Mouse (Mus musculus) thymus, postnatal 4 days (tissue): ENCODE data around the gene Fibp.
A peak's percentile ranks its signal among the peaks of the same experiment; 100 is the strongest.

Source experiments
- DNase-seq: peaks from one replicate; pipeline ENCODE4 v3.0.0; 2021

The Fibp gene

DNA sequence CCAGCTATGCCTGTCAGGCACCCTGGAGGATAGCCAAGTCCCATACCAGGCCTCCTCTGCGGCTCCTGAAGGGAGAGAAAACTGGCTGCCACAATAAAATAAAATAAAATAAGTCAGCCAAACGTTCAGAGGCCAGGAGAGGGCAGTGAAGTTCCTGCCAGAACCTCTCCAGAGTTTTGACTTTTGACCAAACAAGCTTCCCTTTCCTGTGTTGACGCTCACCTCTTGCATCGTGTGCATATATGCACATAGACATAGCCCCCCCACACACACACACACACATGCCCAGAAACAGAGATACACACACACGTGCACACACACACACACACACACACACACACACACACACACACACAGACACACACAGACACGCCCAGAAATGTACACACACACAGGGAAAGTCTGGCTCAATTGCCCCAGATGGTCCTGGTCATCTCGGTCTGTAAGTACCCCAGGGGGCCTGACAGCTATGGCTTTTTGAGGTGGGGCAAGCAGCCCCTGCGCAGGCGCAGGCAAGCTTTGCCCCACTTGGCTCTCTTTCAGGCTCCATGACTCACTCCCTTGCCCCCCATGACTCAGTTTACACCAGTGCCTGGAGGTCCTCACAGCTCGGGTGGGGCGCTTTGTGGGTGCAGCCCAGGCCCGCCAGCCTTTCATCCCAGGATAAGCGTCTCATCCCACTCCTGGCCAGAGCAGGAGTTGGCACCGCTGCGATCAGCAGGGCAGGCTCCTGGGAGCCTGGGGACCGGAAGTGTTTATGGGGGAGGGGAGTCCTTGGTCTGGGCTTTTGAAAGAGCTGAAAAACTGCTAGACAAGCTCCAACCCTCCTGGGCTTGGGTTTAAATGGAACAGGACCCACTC, 27.2 kb upstream of the Fibp start:
- DNase-seq: peak; percentile 77

DNA sequence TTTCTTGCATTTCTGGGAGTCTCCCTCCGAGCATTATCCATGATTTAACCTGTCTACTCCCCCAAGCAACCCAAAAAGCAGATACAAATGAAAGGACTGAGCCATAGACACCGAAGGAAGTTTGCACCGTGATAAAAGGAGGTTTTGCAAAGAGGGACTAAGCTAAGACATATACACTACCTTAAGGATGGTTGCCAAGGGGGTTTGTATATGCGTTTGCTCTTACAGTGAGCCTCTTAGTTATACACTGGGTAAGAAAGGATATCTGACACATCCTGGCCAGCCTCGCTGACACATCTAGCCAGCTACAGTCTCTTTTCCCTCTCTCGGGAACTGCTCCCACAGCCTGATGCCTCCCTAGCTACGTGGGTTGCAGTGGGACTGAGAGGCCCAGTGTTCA, 26.5 kb upstream of the Fibp start:
- DNase-seq: no peak

DNA sequence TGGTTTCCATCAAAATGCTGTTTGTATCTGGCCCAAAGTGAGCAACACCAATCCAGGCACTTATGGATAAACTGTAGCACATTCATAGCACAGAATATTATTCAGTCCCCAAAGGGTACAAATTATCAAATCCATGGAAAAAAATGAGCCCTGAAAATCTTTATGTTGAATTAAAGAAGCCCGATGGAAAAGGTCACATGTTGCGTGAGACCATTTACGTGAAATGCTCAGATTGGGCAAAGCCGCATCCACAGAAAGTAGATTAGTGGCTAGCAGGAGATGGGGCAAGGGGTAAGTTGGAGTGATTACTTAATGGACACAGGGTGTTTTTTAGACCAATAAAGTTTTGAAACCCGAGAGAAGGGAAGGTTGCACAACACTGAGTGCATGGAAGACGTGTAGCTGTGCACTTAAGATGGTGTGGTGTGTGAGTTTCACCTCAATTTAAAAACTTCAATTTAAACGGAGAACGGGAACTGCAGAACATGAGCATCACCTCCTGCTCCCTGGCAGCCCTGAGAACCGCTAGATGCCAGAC, 16.0 kb upstream of the Fibp start:
- no peak for DNase-seq

DNA sequence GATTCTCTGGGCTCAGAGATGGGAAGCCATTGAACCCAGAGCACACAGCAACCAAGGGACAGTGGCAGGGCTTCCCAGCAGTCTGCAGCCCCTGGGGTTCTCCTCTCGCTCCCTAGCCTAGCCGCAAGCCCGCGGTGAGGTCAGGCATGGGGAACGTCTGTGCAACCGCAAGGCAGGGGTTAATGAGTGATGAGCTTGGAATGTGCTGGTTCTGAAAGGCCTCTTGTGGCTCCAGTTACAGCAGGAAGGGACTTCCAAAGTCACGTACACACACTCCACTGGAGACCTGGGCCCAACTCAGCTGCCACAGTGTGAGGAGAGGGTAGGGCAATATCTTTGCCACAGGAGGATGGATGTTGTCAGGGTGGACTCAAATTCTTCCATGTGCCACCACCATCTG, 15.5 kb upstream of the Fibp start:
- DNase-seq: no peak

DNA sequence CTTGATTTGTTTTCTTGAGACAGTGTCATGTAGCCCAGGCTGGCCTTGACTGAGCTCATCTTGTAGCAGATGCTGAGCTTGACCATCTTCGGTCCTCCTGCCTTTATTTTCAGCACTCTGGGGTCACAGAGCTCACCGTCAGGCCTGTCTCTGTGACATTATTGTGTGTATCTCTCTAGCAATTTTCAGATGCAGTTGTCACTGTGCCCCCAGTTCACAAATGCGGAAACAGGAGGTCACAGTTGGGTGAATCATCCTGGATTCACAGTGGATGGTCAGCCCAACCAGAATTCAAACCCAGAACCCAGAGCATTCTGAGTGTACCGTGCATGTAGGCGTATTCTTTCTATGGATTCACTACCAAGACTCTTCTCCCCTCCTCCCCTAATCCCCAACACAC, 14.7 kb upstream of the Fibp start:
- no peak for DNase-seq

DNA sequence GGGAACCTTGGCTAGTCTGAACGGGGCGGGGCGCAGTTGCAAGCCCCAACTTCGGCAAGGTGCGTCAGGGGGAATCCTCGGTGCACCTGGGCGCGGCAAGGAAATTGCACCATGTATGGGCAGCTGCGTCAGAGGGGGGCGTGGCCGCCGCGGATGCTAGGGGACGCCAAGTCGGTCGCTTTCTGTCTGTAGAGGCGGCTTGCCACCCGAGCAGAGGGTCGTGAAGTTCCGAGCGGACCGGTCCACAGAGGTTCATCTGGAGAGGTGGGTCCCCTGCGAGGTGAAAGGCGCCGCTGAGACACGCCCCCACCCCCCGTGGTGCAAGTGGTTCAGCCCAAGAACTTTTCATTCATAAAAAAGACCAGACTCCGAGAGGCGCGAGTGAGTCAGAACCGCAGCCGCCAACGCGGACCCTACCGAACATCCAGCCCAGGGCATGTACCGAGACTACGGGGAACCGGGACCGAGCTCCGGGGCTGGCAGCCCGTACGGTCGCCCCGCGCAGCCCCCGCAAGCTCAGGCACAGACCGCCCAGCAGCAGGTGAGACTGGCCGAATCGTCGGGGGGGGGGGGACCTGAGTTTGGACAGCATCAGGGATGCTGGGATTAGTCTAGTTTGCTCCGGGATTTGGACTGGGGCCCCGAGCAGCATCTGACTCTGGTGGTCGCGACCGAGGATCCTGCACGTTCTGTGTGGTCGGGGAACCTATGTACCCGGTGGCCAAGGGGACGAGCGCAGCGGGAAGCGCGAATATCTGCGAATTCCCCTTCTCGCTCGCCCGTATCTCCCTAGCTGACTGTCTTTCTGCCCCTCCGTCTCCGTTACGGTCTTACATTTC, 12.7 kb upstream of the Fibp start, which contains the start of gene Fosl1:
Gene Fosl1, plus strand, starts transcription at position 33 of the 839 bp plus-strand sequence.
- DNase-seq: peak; percentile 93

- DNase-seq: peak; percentile 54
These were observed 11.9 kb upstream of the Fibp start for GRCm38 (mm10) chr19:5448354-5449150.

- DNase-seq: no peak
These were observed 10.7 kb upstream of the Fibp start for GRCm38 (mm10) chr19:5449673-5450072.

DNA sequence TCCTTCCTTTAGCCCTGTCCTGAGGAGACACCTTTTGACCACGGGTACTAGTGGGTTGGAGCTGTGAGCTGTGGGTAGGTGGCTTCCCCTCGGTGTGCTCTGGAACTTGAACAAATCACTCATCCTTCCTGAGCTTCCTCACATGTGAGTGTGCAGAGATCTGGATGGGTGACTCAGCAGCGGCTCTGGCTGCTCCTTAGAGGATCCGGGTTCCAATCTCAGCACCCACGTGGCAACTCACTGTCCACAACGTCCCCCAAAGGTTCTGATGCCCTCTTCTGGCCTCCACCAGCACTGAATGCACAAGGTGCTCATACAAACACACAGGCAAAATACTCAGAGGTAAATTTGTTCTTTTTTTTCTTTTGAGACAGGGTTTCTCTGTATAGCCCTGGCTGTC, 8.6 kb upstream of the Fibp start:
- peak; percentile 13 for DNase-seq

DNA sequence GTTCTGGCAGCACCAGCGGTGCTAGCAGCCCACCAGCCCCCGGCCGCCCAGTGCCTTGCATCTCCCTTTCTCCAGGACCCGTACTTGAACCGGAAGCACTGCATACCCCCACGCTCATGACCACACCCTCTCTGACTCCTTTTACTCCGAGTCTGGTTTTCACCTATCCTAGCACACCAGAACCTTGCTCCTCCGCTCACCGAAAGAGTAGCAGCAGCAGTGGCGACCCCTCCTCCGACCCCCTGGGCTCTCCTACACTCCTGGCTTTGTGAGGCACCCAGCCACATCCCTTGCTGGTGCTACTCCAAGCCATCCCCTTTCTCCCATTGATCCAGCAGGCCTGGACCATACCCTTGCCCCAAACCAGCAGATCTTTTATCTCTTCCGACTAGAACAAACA, 5.4 kb upstream of the Fibp start:
- DNase-seq: peak; percentile 14

- DNase-seq: peak; percentile 15
These were observed 4.8 kb upstream of the Fibp start for GRCm38 (mm10) chr19:5455568-5455967.

- peak; percentile 36 for DNase-seq
These were observed 4.0 kb upstream of the Fibp start for GRCm38 (mm10) chr19:5456241-5456921.

DNA sequence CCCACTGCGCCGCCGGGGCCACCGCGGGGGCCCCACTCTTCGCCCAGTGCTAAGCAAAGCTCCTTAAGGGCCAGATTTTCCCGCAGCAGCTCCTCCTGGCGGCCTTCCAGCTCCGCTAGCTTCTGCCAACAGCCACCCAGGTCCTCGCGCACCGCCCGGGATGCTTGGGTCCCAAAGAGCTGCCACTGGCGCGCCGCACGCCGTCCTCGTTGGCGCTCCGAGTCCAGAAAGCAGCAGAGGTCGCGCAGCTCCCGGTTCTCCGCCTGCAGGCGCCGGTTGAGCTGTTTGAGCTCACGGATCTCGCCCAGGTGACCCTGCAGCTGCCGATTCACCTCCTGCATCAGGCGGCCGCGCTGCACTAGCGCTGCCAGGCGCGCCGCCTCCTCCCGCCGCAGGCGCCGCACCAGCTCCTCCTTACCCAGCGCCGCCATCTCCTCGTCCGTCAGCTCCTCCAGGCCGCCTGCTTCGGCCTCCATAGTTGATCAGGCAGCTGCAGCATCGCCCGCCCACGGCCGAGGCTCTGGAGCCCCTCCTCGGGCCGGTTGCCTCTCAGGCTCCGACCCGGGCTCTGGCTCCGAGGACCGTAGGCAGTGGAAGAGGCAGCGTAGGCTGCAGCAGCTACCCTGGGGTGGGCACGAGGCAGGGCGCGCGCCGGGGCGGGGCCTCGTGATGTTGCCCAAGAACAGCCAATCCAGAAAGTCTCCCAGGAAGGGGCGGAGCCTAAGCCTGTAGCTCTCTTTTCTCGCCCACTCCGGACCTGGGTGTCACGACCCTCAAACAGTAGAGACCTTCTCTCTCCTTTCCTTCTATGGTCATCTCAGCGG, 3.3 kb upstream of the Fibp start:
- peak; percentile 97 for DNase-seq

DNA sequence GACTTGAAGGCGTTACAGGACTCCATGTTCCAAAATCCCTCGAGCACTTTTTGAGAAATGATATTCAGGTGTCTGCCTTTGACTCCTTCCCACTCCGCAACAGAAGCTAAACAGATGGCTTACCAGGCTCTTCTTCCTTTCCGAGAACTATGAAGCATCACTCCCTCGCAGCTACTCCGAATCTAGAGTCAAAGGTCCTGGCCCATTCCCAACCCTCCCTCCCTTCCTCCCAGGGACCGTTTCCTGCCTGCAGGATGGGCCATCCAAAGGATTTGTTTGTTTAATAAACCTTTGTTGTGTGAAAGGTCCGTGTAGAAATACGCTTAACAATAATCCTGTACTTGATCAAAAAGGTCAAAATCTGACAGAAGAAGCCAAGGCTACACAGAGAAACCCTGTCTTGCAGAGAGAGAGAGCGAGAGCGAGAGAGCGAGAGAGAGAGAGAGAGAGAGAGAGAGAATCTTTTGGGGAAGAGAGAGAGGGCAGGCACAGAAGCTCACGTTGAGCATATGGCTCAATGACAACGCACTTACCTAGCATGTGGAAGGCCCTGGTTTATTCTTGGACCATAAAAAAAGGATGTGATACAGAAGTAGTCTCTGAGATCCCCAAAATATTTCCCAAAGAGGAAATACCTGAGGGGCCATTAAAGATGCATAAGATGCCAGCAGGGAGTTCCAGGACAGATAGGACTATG, 2.5 kb upstream of the Fibp start, which contains the start of gene Ccdc85b:
Gene Ccdc85b, minus strand, starts transcription at position 149 of the 697 bp plus-strand sequence.
- no peak for DNase-seq

DNA sequence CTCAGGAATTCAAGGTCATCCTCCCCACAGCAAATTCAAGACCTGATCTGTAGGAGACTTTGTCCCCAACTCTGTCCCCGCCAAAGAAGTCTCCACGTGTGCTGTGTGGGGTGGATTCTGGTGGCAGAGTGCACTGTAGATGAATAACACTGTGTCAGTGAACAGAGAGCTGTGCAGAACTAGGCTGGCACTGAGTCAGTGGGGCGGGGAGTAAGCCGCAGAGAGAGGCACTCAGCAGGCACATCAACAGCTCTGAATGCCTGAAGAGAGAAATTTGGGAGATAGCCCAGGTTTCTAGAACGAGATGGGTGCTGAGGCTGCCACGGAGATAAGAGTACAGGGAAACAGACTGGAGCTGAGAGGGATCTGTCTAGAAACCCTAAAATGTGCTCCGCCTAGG, 1.4 kb upstream of the Fibp start:
- DNase-seq: peak; percentile 13

- DNase-seq: no peak
These were observed 519 bp upstream of the Fibp start for GRCm38 (mm10) chr19:5459896-5460295.

GRCm38 (mm10) chr19:5461411-5461810, 996 bp downstream of the Fibp start:
- DNase-seq: peak; percentile 9

- peak; percentile 19 for DNase-seq
These were observed 2.8 kb downstream of the Fibp start for GRCm38 (mm10) chr19:5463212-5463611.

- DNase-seq: peak; percentile 87
These were observed 3.6 kb downstream of the Fibp start for GRCm38 (mm10) chr19:5463791-5464562.

DNA sequence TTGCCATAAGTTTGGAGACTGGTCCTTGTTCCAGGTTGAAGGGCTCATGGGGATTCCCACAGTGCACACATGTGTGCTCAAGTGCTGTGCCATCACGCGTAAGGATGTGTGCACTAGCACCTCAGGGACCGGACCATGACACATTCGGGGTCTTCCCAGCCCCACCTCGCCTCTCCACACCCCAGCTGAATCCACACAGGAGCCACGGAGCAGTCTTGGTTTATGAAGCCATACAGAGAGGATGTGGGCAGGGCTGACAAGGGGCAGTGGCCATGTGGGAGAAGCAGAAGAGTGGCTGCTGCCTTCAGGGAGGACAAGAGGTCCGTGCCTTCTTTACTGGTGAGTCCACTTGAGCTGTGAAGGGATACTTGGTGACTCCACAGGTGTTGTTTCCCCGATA, 4.6 kb downstream of the Fibp start:
- DNase-seq: peak; percentile 12
